Mouse (Mus musculus): ENCODE data around the gene Slc30a7.

- TF ChIP-seq ZC3H11A (IDR thresholded peaks at IDR 0.05; ENCODE audit: borderline replicate concordance, low read depth, low read length) (no peak), CHD2 (IDR thresholded peaks at IDR 0.05; ENCODE audit: low read depth, low read length) (no peak), MAFK (IDR thresholded peaks at IDR 0.05; ENCODE audit: insufficient read depth, low read depth, low read length) (no peak)
Measured at GRCm38 (mm10) chr3:115924401-115925190, 82.6 kb downstream of the Slc30a7 start.

Data from ES-E14 (cell line).